Mouse (Mus musculus) spleen, postnatal 36 days (tissue): Measurements from ENCODE around the gene Abtb2.

ENCODE experiments used
- DNase-seq, 2 experiments: peaks; one replicate each; pipeline ENCODE4 v3.0.0; 2022; ENCODE audit warnings: low spot score in 2 of 2, mixed read lengths in 1 of 2

Abtb2 gene

DNA sequence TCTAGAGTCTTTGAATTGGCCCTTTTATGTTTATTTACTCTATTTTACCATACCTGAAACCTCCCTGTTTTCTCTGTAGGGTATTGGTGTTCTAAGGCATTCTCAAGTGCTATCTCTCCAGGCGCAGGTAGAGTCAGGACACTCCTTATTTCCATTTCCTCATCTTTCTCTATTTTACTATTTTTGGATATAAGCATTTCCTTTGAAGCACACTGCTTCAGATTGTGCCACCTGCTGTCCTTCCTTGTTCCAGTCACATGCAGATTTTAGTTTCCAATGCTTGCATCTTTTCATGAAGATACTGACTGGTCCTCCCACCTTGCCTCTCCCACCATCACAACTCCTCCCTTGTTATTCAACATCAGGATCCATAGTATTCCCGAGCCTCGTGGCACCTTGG lies 47.8 kb downstream of the Abtb2 start:
- DNase-seq = no peak

DNA sequence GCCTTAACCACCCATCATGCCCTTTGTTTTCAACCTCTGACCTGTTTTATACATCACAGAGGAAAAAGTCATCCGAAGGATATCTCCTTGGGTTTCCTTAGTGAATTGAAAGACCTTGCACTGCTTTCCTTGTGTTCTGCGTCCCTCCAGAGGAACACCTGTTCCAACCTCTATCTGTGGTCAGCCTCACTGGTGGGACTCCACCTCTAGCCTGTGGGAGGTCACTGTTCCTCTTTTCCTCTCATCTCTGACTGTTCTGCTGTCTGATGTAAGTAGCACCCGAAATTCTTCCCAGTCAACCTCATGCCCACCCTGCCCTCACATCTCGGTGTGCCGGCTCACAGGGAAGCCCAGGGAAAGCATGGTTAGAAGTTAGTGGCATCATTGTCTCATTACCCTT lies 48.9 kb downstream of the Abtb2 start:
- DNase-seq = no peak

DNA sequence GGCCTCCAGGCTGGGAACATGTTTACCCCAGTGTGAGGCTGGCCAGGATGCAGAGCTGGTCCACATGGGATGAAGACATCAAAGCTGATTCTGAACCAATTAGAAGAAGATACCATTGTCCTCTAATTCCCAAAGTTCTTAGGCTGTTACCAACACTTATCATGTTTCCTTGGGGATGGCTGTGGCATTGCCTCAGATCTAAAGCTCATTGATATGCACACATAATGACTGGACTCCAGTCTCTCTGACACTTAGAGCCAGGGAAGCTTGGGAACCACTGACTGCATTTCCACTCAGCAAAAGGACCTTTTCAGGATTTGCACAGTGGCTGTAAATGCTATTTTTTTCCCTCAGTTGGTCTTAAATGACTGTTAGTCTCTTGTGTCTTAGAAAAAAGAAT lies 52.3 kb downstream of the Abtb2 start:
- DNase-seq = no peak

DNA sequence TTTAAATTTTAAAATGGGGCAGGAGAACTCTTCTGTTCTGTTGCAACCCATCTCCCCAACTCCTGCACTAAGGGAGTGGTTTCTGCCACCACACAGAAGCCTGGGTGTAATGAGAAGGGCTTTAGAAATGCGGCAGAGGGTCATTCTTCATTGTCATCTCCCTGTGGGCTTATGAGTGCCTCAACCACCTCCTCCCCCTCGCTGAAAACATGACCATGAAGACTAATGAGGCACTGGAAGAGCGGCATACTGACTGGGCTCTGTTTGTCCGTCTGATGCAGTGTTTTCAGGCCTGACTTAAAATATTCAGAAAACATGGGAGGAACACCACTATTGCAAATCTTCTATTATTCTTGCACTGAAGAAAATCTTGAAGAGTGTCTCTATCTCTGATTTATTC lies 56.8 kb downstream of the Abtb2 start:
- DNase-seq = no peak

GRCm38 (mm10) chr2:103625349-103625932 lies 59.3 kb downstream of the Abtb2 start:
- DNase-seq = no peak

- DNase-seq = peak; percentile 34 to 40
These were observed 61.0 kb downstream of the Abtb2 start for GRCm38 (mm10) chr2:103627101-103627500.

DNA sequence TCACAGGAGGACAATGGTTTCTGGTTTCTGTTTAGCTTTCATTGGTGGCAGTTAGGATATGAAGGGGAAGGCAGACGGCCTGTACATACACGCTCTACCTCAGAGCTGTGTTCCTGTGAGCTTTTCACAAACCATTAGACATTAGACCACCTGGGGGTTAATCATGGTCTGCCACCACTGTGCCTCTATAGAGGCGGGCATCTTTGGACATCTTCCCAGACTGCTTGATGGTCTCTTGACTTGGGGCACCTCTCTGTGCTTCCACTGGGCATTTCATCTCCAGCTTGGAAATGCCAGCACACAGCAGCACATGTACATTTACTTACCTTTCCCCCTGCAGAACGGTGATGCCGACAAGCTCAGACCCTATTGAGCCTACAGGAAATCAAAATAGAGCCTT lies 63.8 kb downstream of the Abtb2 start:
- no peak for DNase-seq

DNA sequence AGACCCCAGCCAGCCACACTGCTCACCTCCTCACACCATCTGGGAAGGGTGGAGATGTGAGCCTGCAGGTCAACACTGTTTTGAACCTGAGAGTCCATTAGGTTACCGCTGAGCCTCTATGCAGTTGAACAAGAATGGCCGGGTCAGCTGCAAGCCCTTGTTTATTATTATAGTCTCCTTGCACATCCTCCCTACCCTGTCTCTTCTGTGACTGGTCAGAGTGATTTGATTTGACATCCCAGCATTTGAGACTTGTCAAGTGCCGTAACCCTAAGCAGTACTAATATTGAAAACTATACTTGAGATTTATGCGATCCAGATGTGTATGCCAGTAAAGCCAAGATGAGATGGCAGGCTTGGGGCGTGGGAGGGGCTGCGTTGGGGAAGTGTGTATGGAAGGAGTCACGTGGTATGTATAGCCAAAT lies 65.2 kb downstream of the Abtb2 start:
- DNase-seq = no peak

DNA sequence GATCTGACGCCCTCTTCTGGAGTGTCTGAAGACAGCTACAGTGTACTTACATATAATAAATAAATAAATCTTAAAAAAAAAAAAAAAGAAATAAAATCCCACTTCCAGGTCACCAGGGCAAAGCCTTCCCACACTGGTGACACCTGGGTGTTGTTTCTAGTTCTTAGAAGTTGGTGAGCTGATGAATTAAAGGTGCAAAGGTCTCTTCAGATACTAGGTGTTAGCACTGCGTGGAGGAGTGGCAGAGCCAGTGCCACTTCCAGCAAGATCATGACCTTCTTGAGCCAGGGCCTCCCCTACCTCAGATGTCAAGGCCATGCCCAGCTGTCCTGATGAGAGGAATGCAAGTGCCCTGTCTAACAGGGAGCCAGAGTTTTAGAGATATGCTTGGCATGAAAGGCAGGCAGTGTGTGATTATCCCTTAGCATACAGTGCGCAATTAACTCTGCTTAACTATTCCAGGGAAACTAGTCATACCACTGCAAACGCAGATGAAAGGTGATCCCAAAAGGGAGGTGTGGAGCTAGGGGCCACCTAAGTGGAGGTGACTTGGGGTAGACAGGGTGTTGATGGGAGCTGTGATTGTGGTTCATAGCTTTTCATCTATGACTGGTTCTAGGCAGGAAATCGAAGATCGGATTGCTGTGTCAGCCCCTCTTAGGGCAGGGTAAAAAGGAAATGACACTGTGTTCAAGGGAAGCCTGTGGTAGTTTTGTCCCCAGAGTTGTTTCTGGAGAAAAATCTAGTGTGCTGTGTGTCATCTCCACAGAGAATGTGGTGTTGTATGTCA lies 66.2 kb downstream of the Abtb2 start:
- DNase-seq = peak in 1 of 2 experiments; percentile 6

DNA sequence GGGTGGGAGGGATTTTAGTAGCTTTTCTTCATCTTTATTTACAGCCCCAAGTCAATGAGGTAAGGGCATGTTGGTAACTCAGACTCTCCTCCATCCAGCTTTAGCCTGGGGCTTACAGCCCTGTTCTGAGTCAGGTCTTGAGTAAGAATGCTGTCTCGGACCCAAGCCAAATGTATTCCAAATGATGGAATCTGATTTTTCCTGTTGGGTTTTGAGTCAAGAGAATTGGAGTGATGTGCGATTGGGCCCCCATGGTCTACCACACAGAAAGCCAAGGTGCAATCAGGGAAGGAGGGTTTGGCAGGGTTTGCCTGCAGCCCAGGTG lies 66.8 kb downstream of the Abtb2 start:
- no peak for DNase-seq

- no peak for DNase-seq
These were observed 69.8 kb downstream of the Abtb2 start for GRCm38 (mm10) chr2:103635731-103636487.

GRCm38 (mm10) chr2:103637385-103637784 lies 71.3 kb downstream of the Abtb2 start:
- DNase-seq = no peak

- peak in 1 of 2 experiments; percentile 13 for DNase-seq
These were observed 71.8 kb downstream of the Abtb2 start for GRCm38 (mm10) chr2:103637943-103638342.

- no peak for DNase-seq
These were observed 73.6 kb downstream of the Abtb2 start for GRCm38 (mm10) chr2:103639701-103640100.

DNA sequence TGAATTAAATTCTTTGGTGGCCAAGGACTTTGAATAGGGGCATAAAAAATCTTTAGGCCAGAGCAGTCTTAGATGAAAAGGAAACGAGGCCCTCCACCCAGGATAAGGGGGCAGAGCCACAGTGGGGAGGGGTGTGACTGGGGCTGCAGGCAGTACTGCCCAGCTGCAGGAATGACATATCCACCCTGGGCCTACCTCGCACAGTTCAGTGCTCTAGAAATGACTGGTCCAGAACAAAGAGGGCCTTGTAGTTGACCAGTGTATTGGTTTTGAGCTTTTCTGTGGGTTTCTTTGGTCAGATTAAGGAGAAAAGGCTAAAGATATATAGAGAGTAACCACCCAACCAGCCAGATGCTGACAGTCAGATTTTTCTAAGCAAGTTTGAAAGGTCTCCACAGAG lies 74.8 kb downstream of the Abtb2 start:
- no peak for DNase-seq

DNA sequence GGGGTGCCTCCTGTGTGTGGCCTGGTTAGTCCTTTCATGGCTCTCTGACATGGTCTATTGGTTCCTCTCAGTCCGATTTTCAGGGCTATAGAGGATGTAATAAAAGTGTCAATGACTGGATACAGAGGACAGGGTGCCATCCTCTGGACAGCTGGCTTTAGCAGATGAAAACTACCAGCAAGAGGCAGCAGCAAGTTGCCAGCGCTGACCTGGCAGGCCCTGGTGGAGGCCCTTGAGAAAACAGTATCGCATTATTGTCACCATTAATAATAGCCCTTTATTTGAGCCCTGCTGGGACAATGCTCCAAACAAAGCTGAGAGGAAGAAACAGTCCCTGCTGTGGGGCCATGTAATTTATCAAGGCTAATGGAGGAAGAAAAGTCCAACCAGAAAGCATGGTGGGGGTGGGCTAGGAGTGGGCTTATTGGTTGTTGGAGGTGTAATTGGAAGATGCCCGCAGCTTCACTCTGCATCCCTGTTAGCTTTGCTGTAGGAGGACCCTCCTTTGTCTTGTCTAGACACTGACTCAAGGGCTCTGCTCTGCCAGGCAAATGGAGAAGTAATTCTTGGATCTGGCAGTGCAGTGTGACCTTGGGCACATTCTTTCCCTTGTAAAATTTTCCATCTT lies 77.6 kb downstream of the Abtb2 start:
- no peak for DNase-seq

GRCm38 (mm10) chr2:103644418-103644817 lies 78.3 kb downstream of the Abtb2 start:
- DNase-seq = no peak

- DNase-seq = no peak
These were observed 84.3 kb downstream of the Abtb2 start for GRCm38 (mm10) chr2:103650314-103650879.

- peak; percentile 20 to 43 for DNase-seq
These were observed 86.0 kb downstream of the Abtb2 start for GRCm38 (mm10) chr2:103652121-103652520.

DNA sequence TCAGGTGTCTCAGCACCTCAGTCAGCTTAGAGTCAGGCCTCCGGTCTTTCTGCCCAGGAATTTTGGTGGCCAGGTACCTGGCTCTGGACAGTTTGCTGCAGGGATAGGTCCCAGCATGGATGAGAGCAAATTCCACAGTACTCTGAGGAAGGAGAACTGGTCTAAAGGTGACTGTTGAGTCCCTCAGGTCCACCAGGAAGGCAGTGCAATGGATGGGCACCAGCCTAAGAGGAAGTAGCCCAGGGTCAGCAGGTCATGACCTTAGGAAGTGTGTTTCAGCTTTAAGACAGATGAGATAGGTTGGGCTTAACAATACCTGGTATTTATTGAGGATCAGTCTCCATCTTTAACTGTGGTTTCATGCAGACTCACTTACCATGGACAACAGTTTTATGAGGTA lies 88.9 kb downstream of the Abtb2 start:
- no peak for DNase-seq

- no peak for DNase-seq
These were observed 89.9 kb downstream of the Abtb2 start for GRCm38 (mm10) chr2:103656028-103656427.

DNA sequence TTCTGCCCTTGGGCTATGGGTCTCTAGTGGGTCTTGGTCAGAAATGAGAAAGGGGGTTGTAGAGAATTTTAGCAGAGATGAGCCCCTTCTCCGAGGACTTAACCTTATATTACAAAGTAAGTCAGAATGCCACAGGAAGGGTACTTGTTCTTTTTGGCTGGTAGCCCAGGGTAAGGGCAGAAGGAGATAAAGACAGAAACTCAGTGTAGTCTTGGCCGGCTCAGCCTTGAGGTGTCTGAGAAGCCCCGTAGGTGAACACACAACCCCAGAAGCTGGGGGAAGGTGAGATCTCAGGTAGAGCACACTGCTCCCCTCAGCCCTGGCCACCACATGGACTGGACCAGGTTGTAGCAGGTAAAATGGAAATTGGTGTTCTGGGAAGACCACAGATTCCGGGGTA lies 93.1 kb downstream of the Abtb2 start:
- DNase-seq = no peak
